Mouse (Mus musculus) kidney, adult 2 months (tissue): Measurements from ENCODE around the gene Kirrel3.

ENCODE experiments used
- CTCF ChIP-seq: fragments of 200-500 bp; conservative IDR thresholded peaks from 2 replicates; pipeline ENCODE4 v1.5.1; 2011; ENCODE audit warnings: low read depth, mild to moderate bottlenecking, control low read depth, low read length, moderate library complexity, mixed read lengths; ENCODE audit not compliant: insufficient read depth, insufficient read length
- POLR2A ChIP-seq: fragments of 200-500 bp; IDR thresholded peaks from one replicate; pipeline ENCODE4 v1.6.1; 2011; ENCODE audit warnings: low read depth, low read length, control low read depth

DNA sequence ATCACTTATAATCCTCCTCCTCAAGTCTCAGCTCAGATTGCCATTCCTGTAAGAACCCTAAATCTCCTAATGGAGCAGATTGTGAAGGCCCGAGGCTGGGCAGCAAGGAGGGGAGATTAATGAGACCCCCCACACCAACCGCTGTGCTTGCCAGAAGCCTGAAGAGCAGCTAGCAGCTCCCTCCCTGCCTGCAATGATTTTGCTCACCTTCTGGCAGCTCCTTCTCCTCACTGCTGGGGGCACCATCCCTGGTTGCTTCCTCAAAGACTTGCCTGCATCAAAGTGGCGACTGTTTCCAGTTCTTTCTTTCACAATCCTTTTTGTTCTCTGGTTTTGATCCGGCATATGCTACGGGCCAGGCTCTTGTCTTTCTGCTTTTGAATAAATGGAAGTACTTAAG lies 253.7 kb downstream of the Kirrel3 start:
- TF ChIP-seq POLR2A (no peak), CTCF (no peak)
